Mouse (Mus musculus) left cerebral cortex, adult 18-20 months (tissue): Measurements from ENCODE around the gene Cspg5. TPM values are rescaled to one million over a fixed set of nuclear protein-coding genes. Genes with fewer than 3 reads are reported as not detected.

ENCODE experiments used
- DNase-seq, 2 experiments: peaks; one replicate each; pipeline ENCODE4 v3.0.0; 2021 to 2022; ENCODE audit warnings: low spot score in 2 of 2, mixed read lengths in 1 of 2
- long read RNA-seq, 2 experiments: library from polyadenylated mRNA; stranded (forward); transcript quantifications; one replicate each; pipeline ENCODE4 v2.0.0; 2021
- total RNA-seq, 2 experiments: library from RNA; stranded (reverse); gene quantifications; 2 replicates each; pipeline ENCODE4 v1.2.3; 2021

Gene Cspg5
- total RNA-seq = 100 to 1,000 TPM; 365 to 384 TPM
- long read RNA-seq, experiment 1, full-length matches to known transcripts = 242 of 264 reads
- long read RNA-seq, experiment 1, partial matches to known transcripts = 10 of 264 reads
- long read RNA-seq, experiment 1, other reads (novel, unspliced or antisense) = 12 of 264 reads
- long read RNA-seq, experiment 2, transcript Cspg5-201 (5 exons, 3,870 nt) = minor isoform, 20 of 199 reads
- long read RNA-seq, experiment 2, transcript Cspg5-202 (5 exons, 3,790 nt) = major isoform, 123 of 199 reads
- long read RNA-seq, experiment 2, transcript Cspg5-205 (4 exons, 2,107 nt) = minor isoform, 31 of 199 reads
- long read RNA-seq, experiment 2, partial matches to known transcripts = 15 of 199 reads
- long read RNA-seq, experiment 2, other reads (novel, unspliced or antisense) = 9 of 199 reads

GRCm38 (mm10) chr9:110243221-110243833 lies at the start of gene Cspg5:
Gene Cspg5 (plus strand): TSS chr9:110243783.
- no peak for DNase-seq

- no peak for DNase-seq
These were observed 43.7 kb upstream of the Cspg5 start for GRCm38 (mm10) chr9:110199870-110200269.

GRCm38 (mm10) chr9:110205526-110206404 lies 37.8 kb upstream of the Cspg5 start:
- peak; percentile 24 to 48 for DNase-seq

GRCm38 (mm10) chr9:110206437-110206836 lies 37.1 kb upstream of the Cspg5 start:
- DNase-seq = no peak

GRCm38 (mm10) chr9:110208265-110208664 lies 35.3 kb upstream of the Cspg5 start:
- no peak for DNase-seq

- DNase-seq = no peak
These were observed 34.6 kb upstream of the Cspg5 start for GRCm38 (mm10) chr9:110208967-110209366.

- no peak for DNase-seq
These were observed 19.3 kb upstream of the Cspg5 start for GRCm38 (mm10) chr9:110224273-110224672.

- DNase-seq = no peak
These were observed 17.4 kb upstream of the Cspg5 start for GRCm38 (mm10) chr9:110226191-110226590.

GRCm38 (mm10) chr9:110228671-110229070 lies 14.9 kb upstream of the Cspg5 start:
- DNase-seq = no peak

- no peak for DNase-seq
These were observed 14.5 kb upstream of the Cspg5 start for GRCm38 (mm10) chr9:110229112-110229511.

GRCm38 (mm10) chr9:110229566-110230248 lies 13.9 kb upstream of the Cspg5 start:
- no peak for DNase-seq

GRCm38 (mm10) chr9:110230395-110231071 lies 13.1 kb upstream of the Cspg5 start:
- peak in 1 of 2 experiments; percentile 26 for DNase-seq

GRCm38 (mm10) chr9:110234962-110235361 lies 8.6 kb upstream of the Cspg5 start:
- DNase-seq = no peak

- no peak for DNase-seq
These were observed 945 bp downstream of the Cspg5 start for GRCm38 (mm10) chr9:110244567-110244888.

- peak; percentile 77 to 85 for DNase-seq
These were observed 1.5 kb downstream of the Cspg5 start for GRCm38 (mm10) chr9:110244889-110245589.

GRCm38 (mm10) chr9:110245590-110246320 lies 2.2 kb downstream of the Cspg5 start:
- peak; percentile 53 to 58 for DNase-seq

GRCm38 (mm10) chr9:110246321-110246640 lies 2.7 kb downstream of the Cspg5 start:
- DNase-seq = peak in 1 of 2 experiments; percentile 33

- no peak for DNase-seq
These were observed 3.5 kb downstream of the Cspg5 start for GRCm38 (mm10) chr9:110247049-110247448.

GRCm38 (mm10) chr9:110248861-110249260 lies 5.3 kb downstream of the Cspg5 start:
- DNase-seq = no peak
